Mouse (Mus musculus): ENCODE measurements around the gene Cers2. TPM values are rescaled to one million over a fixed set of nuclear protein-coding genes. Genes with fewer than 3 reads are reported as not detected.

The Cers2 gene
- polyA plus RNA-seq, 1 experiment from 2014 or later: 75.0 TPM

- H3K4me2 ChIP-seq (ENCODE audit: low read depth, low read length): no peak overlapping the region
- H3K9me3 ChIP-seq (ENCODE audit: control insufficient read depth, low read length): no peaks in the 10 kb centered on the region
- H3K27me3 ChIP-seq (ENCODE audit: control insufficient read depth, insufficient read depth, low read length): no peaks in the 10 kb centered on the region
- H3K4me1 ChIP-seq (ENCODE audit: control insufficient read depth, insufficient read depth, low read length): peaks cover 20% of the 10 kb centered on the region
- peaks cover 17% of the 10 kb centered on the region; the same call in 1 of the 2 replicates for H3K36me3 ChIP-seq (ENCODE audit: control insufficient read depth, insufficient read depth, low read length)
- WGBS: 93% methylated on average over 5 of the region's 5 CpGs
- H3K4me3 ChIP-seq (ENCODE audit: low read depth, low read length): no peak overlapping the region
- ATAC-seq (ENCODE audit: low read depth): no peak
- H3K9ac ChIP-seq (replicated peaks; ENCODE audit: low read depth, low read length): no peak overlapping the region
- H3K27ac ChIP-seq (ENCODE audit: low read depth, low read length): no peak overlapping the region
These were observed 29.2 kb upstream of the Cers2 start for GRCm38 (mm10) chr3:95285390-95285789.

DNA sequence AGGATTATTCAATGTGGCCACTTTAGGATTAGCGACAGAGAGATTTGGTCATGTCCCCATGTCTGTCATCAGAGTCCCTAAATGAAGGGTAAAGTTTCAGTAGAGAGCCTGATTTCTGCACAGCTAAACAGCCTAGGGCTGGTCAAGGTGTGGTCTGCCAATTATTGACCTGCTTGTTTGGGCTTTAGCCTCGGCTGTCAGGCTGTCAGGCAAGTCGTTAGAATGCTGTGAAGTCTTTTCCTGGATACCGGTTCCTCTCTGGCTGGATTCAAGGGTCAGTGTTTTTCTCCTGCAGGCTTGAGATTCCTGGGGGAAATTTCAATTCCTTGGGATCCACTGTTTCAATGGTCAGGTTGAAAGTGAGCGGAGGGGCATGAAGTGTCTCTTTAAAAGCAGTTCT is 28.6 kb upstream of the Cers2 start:
- Histone ChIP-seq H3K36me3 (ENCODE audit: control insufficient read depth, insufficient read depth, low read length) (peaks cover 17% of the 10 kb centered on the region; the same call in 1 of the 2 replicates), H3K4me1 (ENCODE audit: control insufficient read depth, insufficient read depth, low read length) (peaks cover 18% of the 10 kb centered on the region), H3K9me3 (ENCODE audit: control insufficient read depth, low read length) (no peaks in the 10 kb centered on the region), H3K4me3 (ENCODE audit: low read depth, low read length) (no peak overlapping the region), H3K9ac (replicated peaks; ENCODE audit: low read depth, low read length) (no peak overlapping the region), H3K4me2 (ENCODE audit: low read depth, low read length) (no peak overlapping the region), H3K27ac (ENCODE audit: low read depth, low read length) (no peak overlapping the region), H3K27me3 (ENCODE audit: control insufficient read depth, insufficient read depth, low read length) (no peaks in the 10 kb centered on the region)
- 80% methylated on average over 5 of the region's 5 CpGs for WGBS
- ATAC-seq (ENCODE audit: low read depth): no peak

- WGBS: 90% methylated on average over 7 of the region's 7 CpGs
These were observed 28.1 kb upstream of the Cers2 start for GRCm38 (mm10) chr3:95286510-95286909.

DNA sequence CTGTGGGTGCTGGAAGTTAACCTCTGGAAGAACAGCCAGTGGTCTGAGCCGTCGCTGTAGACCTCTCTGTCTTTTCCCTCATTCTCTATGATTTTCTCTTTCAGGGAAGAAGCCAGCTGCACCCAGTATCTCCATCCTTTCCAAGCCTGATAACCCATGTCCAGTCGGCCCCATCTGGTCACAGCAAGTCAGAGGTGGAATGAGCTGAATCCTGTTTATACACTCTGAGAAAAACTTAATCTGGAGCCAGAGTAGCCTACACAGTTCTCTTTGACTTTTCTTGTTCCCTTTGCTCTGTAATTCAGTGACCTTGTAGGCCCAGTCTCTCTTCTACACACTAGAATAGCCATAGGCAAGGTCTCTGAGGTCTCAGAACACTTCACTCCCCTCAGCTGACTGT is 27.1 kb upstream of the Cers2 start:
- Histone ChIP-seq H3K4me2 (ENCODE audit: low read depth, low read length) (no peak overlapping the region), H3K27me3 (ENCODE audit: control insufficient read depth, insufficient read depth, low read length) (no peaks in the 10 kb centered on the region), H3K9me3 (ENCODE audit: control insufficient read depth, low read length) (no peaks in the 10 kb centered on the region), H3K36me3 (ENCODE audit: control insufficient read depth, insufficient read depth, low read length) (peaks cover 17% of the 10 kb centered on the region; the same call in 1 of the 2 replicates), H3K9ac (replicated peaks; ENCODE audit: low read depth, low read length) (no peak overlapping the region), H3K27ac (ENCODE audit: low read depth, low read length) (no peak overlapping the region), H3K4me1 (ENCODE audit: control insufficient read depth, insufficient read depth, low read length) (peaks cover 18% of the 10 kb centered on the region), H3K4me3 (ENCODE audit: low read depth, low read length) (no peak overlapping the region)
- 91% methylated on average over 3 of the region's 3 CpGs for WGBS
- ATAC-seq (ENCODE audit: low read depth): no peak

More at GRCm38 (mm10) chr3:95286510-95286909, 28.1 kb upstream of the Cers2 start:
- Histone ChIP-seq H3K4me1 (ENCODE audit: control insufficient read depth, insufficient read depth, low read length) (peaks cover 18% of the 10 kb centered on the region), H3K36me3 (ENCODE audit: control insufficient read depth, insufficient read depth, low read length) (peaks cover 17% of the 10 kb centered on the region; the same call in 1 of the 2 replicates), H3K27me3 (ENCODE audit: control insufficient read depth, insufficient read depth, low read length) (no peaks in the 10 kb centered on the region), H3K4me2 (ENCODE audit: low read depth, low read length) (no peak overlapping the region), H3K9ac (replicated peaks; ENCODE audit: low read depth, low read length) (no peak overlapping the region), H3K9me3 (ENCODE audit: control insufficient read depth, low read length) (no peaks in the 10 kb centered on the region), H3K4me3 (ENCODE audit: low read depth, low read length) (no peak overlapping the region), H3K27ac (ENCODE audit: low read depth, low read length) (no peak overlapping the region)
- no peak for ATAC-seq (ENCODE audit: low read depth)

DNA sequence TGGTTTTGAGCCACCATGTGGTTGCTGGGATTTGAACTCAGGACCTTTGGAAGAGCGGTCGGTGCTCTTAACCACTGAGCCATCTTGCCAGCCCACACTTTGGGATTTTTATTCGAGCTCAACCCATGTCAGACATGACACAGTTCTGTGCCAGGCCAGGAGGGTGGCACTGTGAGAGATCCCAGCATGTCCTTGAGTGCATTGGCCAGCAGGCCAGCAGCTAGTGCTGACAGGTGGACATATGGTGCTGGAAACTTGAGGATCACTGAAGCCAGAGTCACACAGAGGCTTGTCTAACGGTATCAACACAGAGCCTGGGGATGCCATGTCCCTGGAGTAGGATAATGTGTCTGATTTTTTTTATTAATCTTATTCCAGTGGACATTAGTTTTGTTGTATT is 25.2 kb upstream of the Cers2 start:
- peaks cover 31% of the 10 kb centered on the region; the same call in 1 of the 2 replicates for H3K36me3 ChIP-seq (ENCODE audit: control insufficient read depth, insufficient read depth, low read length)
- H3K9ac ChIP-seq (replicated peaks; ENCODE audit: low read depth, low read length): no peak overlapping the region
- no peak overlapping the region for H3K4me2 ChIP-seq (ENCODE audit: low read depth, low read length)
- no peak overlapping the region for H3K4me3 ChIP-seq (ENCODE audit: low read depth, low read length)
- no peaks in the 10 kb centered on the region for H3K27me3 ChIP-seq (ENCODE audit: control insufficient read depth, insufficient read depth, low read length)
- H3K9me3 ChIP-seq (ENCODE audit: control insufficient read depth, low read length): no peaks in the 10 kb centered on the region
- peaks cover 8% of the 10 kb centered on the region for H3K4me1 ChIP-seq (ENCODE audit: control insufficient read depth, insufficient read depth, low read length)
- WGBS: 97% methylated on average over 4 of the region's 4 CpGs
- no peak overlapping the region for H3K27ac ChIP-seq (ENCODE audit: low read depth, low read length)
- no peak for ATAC-seq (ENCODE audit: low read depth)

GRCm38 (mm10) chr3:95290156-95290555 is 24.4 kb upstream of the Cers2 start:
- no peak for ATAC-seq (ENCODE audit: low read depth)
- Histone ChIP-seq H3K4me1 (ENCODE audit: control insufficient read depth, insufficient read depth, low read length) (peaks cover 3% of the 10 kb centered on the region; the same call in 1 of the 2 replicates), H3K36me3 (ENCODE audit: control insufficient read depth, insufficient read depth, low read length) (peaks cover 36% of the 10 kb centered on the region; the same call in 1 of the 2 replicates), H3K4me2 (ENCODE audit: low read depth, low read length) (no peak overlapping the region), H3K9me3 (ENCODE audit: control insufficient read depth, low read length) (no peaks in the 10 kb centered on the region), H3K9ac (replicated peaks; ENCODE audit: low read depth, low read length) (no peak overlapping the region), H3K4me3 (ENCODE audit: low read depth, low read length) (no peak overlapping the region), H3K27ac (ENCODE audit: low read depth, low read length) (no peak overlapping the region), H3K27me3 (ENCODE audit: control insufficient read depth, insufficient read depth, low read length) (no peaks in the 10 kb centered on the region)
- 82% methylated on average over 6 of the region's 6 CpGs for WGBS

DNA sequence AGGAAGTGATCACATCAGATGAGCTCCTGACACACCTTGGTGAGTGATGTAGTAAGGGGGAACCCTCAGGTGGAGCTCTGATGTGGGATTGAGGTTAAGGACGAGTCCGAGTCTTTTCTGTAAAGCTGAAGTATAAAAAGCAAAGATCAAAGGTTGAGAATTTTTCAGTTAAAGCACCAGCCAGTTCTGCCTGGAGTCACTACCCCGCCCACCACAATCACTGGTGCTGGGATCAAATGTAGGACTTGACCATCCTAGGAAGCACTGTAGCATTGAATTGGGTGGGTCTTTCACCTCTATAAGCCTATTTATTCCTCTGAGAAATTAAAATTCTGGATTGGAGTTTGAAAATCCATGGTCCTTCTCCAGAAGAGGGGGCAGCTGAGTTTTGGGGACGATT is 23.6 kb upstream of the Cers2 start:
- WGBS: 87% methylated on average over 4 of the region's 4 CpGs
- no peak overlapping the region for H3K4me3 ChIP-seq (ENCODE audit: low read depth, low read length)
- H3K4me2 ChIP-seq (ENCODE audit: low read depth, low read length): no peak overlapping the region
- no peaks in the 10 kb centered on the region for H3K27me3 ChIP-seq (ENCODE audit: control insufficient read depth, insufficient read depth, low read length)
- ATAC-seq (ENCODE audit: low read depth): no peak
- H3K9me3 ChIP-seq (ENCODE audit: control insufficient read depth, low read length): no peaks in the 10 kb centered on the region
- peaks cover 41% of the 10 kb centered on the region; the same call in 1 of the 2 replicates for H3K36me3 ChIP-seq (ENCODE audit: control insufficient read depth, insufficient read depth, low read length)
- H3K9ac ChIP-seq (replicated peaks; ENCODE audit: low read depth, low read length): no peak overlapping the region
- no peaks in the 10 kb centered on the region for H3K4me1 ChIP-seq (ENCODE audit: control insufficient read depth, insufficient read depth, low read length)
- H3K27ac ChIP-seq (ENCODE audit: low read depth, low read length): no peak overlapping the region

DNA sequence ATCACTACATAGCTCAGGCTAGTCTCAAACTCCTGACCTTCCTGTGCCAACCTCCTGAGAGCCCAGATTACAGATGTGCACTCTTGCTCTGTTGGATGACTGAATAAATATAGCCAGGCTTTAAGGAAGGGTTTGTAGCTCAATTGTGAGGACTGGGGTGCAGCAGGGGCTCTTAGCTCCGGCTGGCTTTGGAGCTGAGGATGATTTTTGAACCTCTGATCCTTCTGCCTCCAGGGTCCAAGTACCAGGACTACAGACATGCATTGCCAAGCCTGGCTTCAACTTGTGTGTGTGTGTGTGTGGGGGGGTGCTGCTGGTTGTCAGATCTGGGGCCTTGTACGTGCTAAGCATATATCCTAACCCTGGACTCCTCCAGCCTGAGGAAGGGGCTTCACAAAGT is 21.7 kb upstream of the Cers2 start:
- H3K4me3 ChIP-seq (ENCODE audit: low read depth, low read length): no peak overlapping the region
- H3K27ac ChIP-seq (ENCODE audit: low read depth, low read length): no peak overlapping the region
- H3K9me3 ChIP-seq (ENCODE audit: control insufficient read depth, low read length): no peaks in the 10 kb centered on the region
- no peak overlapping the region for H3K4me2 ChIP-seq (ENCODE audit: low read depth, low read length)
- no peaks in the 10 kb centered on the region for H3K4me1 ChIP-seq (ENCODE audit: control insufficient read depth, insufficient read depth, low read length)
- no peak overlapping the region for H3K9ac ChIP-seq (replicated peaks; ENCODE audit: low read depth, low read length)
- no peak for ATAC-seq (ENCODE audit: low read depth)
- WGBS: 90% methylated on average over 2 of the region's 2 CpGs
- H3K36me3 ChIP-seq (ENCODE audit: control insufficient read depth, insufficient read depth, low read length): peaks cover 36% of the 10 kb centered on the region; the same call in 1 of the 2 replicates
- no peaks in the 10 kb centered on the region for H3K27me3 ChIP-seq (ENCODE audit: control insufficient read depth, insufficient read depth, low read length)

- H3K4me3 ChIP-seq (ENCODE audit: low read depth, low read length): no peak overlapping the region
- H3K27me3 ChIP-seq (ENCODE audit: control insufficient read depth, insufficient read depth, low read length): no peaks in the 10 kb centered on the region
- H3K9ac ChIP-seq (replicated peaks; ENCODE audit: low read depth, low read length): no peak overlapping the region
- H3K4me1 ChIP-seq (ENCODE audit: control insufficient read depth, insufficient read depth, low read length): no peaks in the 10 kb centered on the region
- H3K27ac ChIP-seq (ENCODE audit: low read depth, low read length): no peak overlapping the region
- H3K9me3 ChIP-seq (ENCODE audit: control insufficient read depth, low read length): no peaks in the 10 kb centered on the region
- 85% methylated on average over 11 of the region's 11 CpGs for WGBS
- H3K36me3 ChIP-seq (ENCODE audit: control insufficient read depth, insufficient read depth, low read length): peaks cover 30% of the 10 kb centered on the region; the same call in 1 of the 2 replicates
- ATAC-seq (ENCODE audit: low read depth): no peak
- no peak overlapping the region for H3K4me2 ChIP-seq (ENCODE audit: low read depth, low read length)
These were observed 21.1 kb upstream of the Cers2 start for GRCm38 (mm10) chr3:95293537-95293936.
